Mouse (Mus musculus): ENCODE results near the gene Samd4b. TPM values are rescaled to one million over a fixed set of nuclear protein-coding genes. Genes with fewer than 3 reads are reported as not detected.

Samd4b gene
- polyA plus RNA-seq, 1 experiment: 54.1 TPM

- no peak overlapping the region for H3K27ac ChIP-seq (ENCODE audit: insufficient read depth, low read length)
- peak overlapping the region; percentile 35 for H3K4me3 ChIP-seq (replicated peaks; ENCODE audit: insufficient read depth, low read depth, low read length)
- H3K27me3 ChIP-seq (ENCODE audit: control insufficient read depth, insufficient read depth, low read length): no peaks in the 10 kb centered on the region
- H3K4me1 ChIP-seq (ENCODE audit: control insufficient read depth, insufficient read depth, low read length): no peaks in the 10 kb centered on the region; the same call in 1 of the 2 replicates
- TF ChIP-seq CTCF (IDR thresholded peaks at IDR 0.05; ENCODE audit: borderline replicate concordance, insufficient read depth, low read depth, low read length): no peak
- no peak for TF ChIP-seq POLR2A (IDR thresholded peaks at IDR 0.05; ENCODE audit: borderline replicate concordance, insufficient read depth, low read length)
- 2% methylated on average over 16 of the region's 16 CpGs for WGBS
- DNase-seq: peak; percentile 30 to 42
Observed at GRCm38 (mm10) chr7:28488030-28488491, 109.9 kb downstream of the Samd4b start.

- TF ChIP-seq POLR2A (IDR thresholded peaks at IDR 0.05; ENCODE audit: borderline replicate concordance, insufficient read depth, low read length): no peak
- TF ChIP-seq CTCF (IDR thresholded peaks at IDR 0.05; ENCODE audit: borderline replicate concordance, insufficient read depth, low read depth, low read length): no peak
- no peaks in the 10 kb centered on the region for H3K27me3 ChIP-seq (ENCODE audit: control insufficient read depth, insufficient read depth, low read length)
- H3K27ac ChIP-seq (ENCODE audit: insufficient read depth, low read length): no peak overlapping the region
- no peak for DNase-seq
- WGBS: 23% methylated on average over 4 of the region's 4 CpGs
- no peaks in the 10 kb centered on the region for H3K4me1 ChIP-seq (ENCODE audit: control insufficient read depth, insufficient read depth, low read length)
- no peak overlapping the region for H3K4me3 ChIP-seq (replicated peaks; ENCODE audit: insufficient read depth, low read depth, low read length)
Observed at GRCm38 (mm10) chr7:28484192-28484591, 113.8 kb downstream of the Samd4b start.

GRCm38 (mm10) chr7:28482854-28483253, 115.1 kb downstream of the Samd4b start:
- no peak overlapping the region for H3K4me3 ChIP-seq (replicated peaks; ENCODE audit: insufficient read depth, low read depth, low read length)
- H3K4me1 ChIP-seq (ENCODE audit: control insufficient read depth, insufficient read depth, low read length): no peaks in the 10 kb centered on the region
- WGBS: 81% methylated on average over 11 of the region's 11 CpGs
- no peak for TF ChIP-seq POLR2A (IDR thresholded peaks at IDR 0.05; ENCODE audit: borderline replicate concordance, insufficient read depth, low read length)
- no peak for TF ChIP-seq CTCF (IDR thresholded peaks at IDR 0.05; ENCODE audit: borderline replicate concordance, insufficient read depth, low read depth, low read length)
- DNase-seq: no peak
- H3K27me3 ChIP-seq (ENCODE audit: control insufficient read depth, insufficient read depth, low read length): no peaks in the 10 kb centered on the region
- H3K27ac ChIP-seq (ENCODE audit: insufficient read depth, low read length): no peak overlapping the region

- no peaks in the 10 kb centered on the region for H3K4me1 ChIP-seq (ENCODE audit: control insufficient read depth, insufficient read depth, low read length)
- 10% methylated on average over 8 of the region's 8 CpGs for WGBS
- no peak for TF ChIP-seq CTCF (IDR thresholded peaks at IDR 0.05; ENCODE audit: borderline replicate concordance, insufficient read depth, low read depth, low read length)
- no peak for TF ChIP-seq POLR2A (IDR thresholded peaks at IDR 0.05; ENCODE audit: borderline replicate concordance, insufficient read depth, low read length)
- H3K27ac ChIP-seq (ENCODE audit: insufficient read depth, low read length): no peak overlapping the region
- H3K27me3 ChIP-seq (ENCODE audit: control insufficient read depth, insufficient read depth, low read length): no peaks in the 10 kb centered on the region
- H3K4me3 ChIP-seq (replicated peaks; ENCODE audit: insufficient read depth, low read depth, low read length): no peak overlapping the region
- DNase-seq: no peak
Observed at GRCm38 (mm10) chr7:28478854-28479253, 119.1 kb downstream of the Samd4b start.

GRCm38 (mm10) chr7:28477363-28477762, 120.6 kb downstream of the Samd4b start:
- TF ChIP-seq CTCF (IDR thresholded peaks at IDR 0.05; ENCODE audit: borderline replicate concordance, insufficient read depth, low read depth, low read length) (no peak), POLR2A (IDR thresholded peaks at IDR 0.05; ENCODE audit: borderline replicate concordance, insufficient read depth, low read length) (no peak)
- WGBS: 85% methylated on average over 5 of the region's 5 CpGs
- Histone ChIP-seq H3K27ac (ENCODE audit: insufficient read depth, low read length) (no peak overlapping the region), H3K4me1 (ENCODE audit: control insufficient read depth, insufficient read depth, low read length) (no peaks in the 10 kb centered on the region), H3K27me3 (ENCODE audit: control insufficient read depth, insufficient read depth, low read length) (no peaks in the 10 kb centered on the region), H3K4me3 (replicated peaks; ENCODE audit: insufficient read depth, low read depth, low read length) (no peak overlapping the region)
- no peak for DNase-seq

- TF ChIP-seq CTCF (IDR thresholded peaks at IDR 0.05; ENCODE audit: borderline replicate concordance, insufficient read depth, low read depth, low read length): no peak
- no peak for TF ChIP-seq POLR2A (IDR thresholded peaks at IDR 0.05; ENCODE audit: borderline replicate concordance, insufficient read depth, low read length)
- 90% methylated on average over 6 of the region's 6 CpGs for WGBS
- H3K4me1 ChIP-seq (ENCODE audit: control insufficient read depth, insufficient read depth, low read length): no peaks in the 10 kb centered on the region
Observed at GRCm38 (mm10) chr7:28476191-28476590, 121.8 kb downstream of the Samd4b start.

GRCm38 (mm10) chr7:28467213-28467751, 130.7 kb downstream of the Samd4b start:
- Histone ChIP-seq H3K4me3 (replicated peaks; ENCODE audit: insufficient read depth, low read depth, low read length) (no peak overlapping the region), H3K27ac (ENCODE audit: insufficient read depth, low read length) (no peak overlapping the region), H3K4me1 (ENCODE audit: control insufficient read depth, insufficient read depth, low read length) (peaks cover 8% of the 10 kb centered on the region; the same call in 1 of the 2 replicates), H3K27me3 (ENCODE audit: control insufficient read depth, insufficient read depth, low read length) (no peaks in the 10 kb centered on the region)
- DNase-seq: no peak
- TF ChIP-seq POLR2A (IDR thresholded peaks at IDR 0.05; ENCODE audit: borderline replicate concordance, insufficient read depth, low read length) (no peak), CTCF (IDR thresholded peaks at IDR 0.05; ENCODE audit: borderline replicate concordance, insufficient read depth, low read depth, low read length) (no peak)
- 43% methylated on average over 63 of the region's 63 CpGs for WGBS

More at GRCm38 (mm10) chr7:28476191-28476590, 121.8 kb downstream of the Samd4b start:
- no peak overlapping the region for H3K4me3 ChIP-seq (replicated peaks; ENCODE audit: insufficient read depth, low read depth, low read length)
- no peak overlapping the region for H3K27ac ChIP-seq (ENCODE audit: insufficient read depth, low read length)
- no peaks in the 10 kb centered on the region for H3K27me3 ChIP-seq (ENCODE audit: control insufficient read depth, insufficient read depth, low read length)
- no peak for DNase-seq

GRCm38 (mm10) chr7:28466721-28467212, 131.2 kb downstream of the Samd4b start:
- Histone ChIP-seq H3K4me1 (ENCODE audit: control insufficient read depth, insufficient read depth, low read length) (peaks cover 8% of the 10 kb centered on the region; the same call in 1 of the 2 replicates), H3K4me3 (replicated peaks; ENCODE audit: insufficient read depth, low read depth, low read length) (no peak overlapping the region), H3K27me3 (ENCODE audit: control insufficient read depth, insufficient read depth, low read length) (no peaks in the 10 kb centered on the region), H3K27ac (ENCODE audit: insufficient read depth, low read length) (no peak overlapping the region)
- 62% methylated on average over 40 of the region's 40 CpGs for WGBS
- no peak for DNase-seq
- TF ChIP-seq POLR2A (IDR thresholded peaks at IDR 0.05; ENCODE audit: borderline replicate concordance, insufficient read depth, low read length) (no peak), CTCF (IDR thresholded peaks at IDR 0.05; ENCODE audit: borderline replicate concordance, insufficient read depth, low read depth, low read length) (no peak)
